ENCODE assay signal across 31 mouse cellular contexts in genomic region chr4:136891115-136891514, GRCm38 (mm10). TPM values are rescaled to one million over a fixed set of nuclear protein-coding genes. Genes with fewer than 3 reads are reported as not detected.
DNase-seq lines count a peak whose midpoint lies in the region; ATAC-seq and TF ChIP-seq lines count a peak whose summit lies in the region.
"Had no signal": no experiment of that assay in that cellular context is flagged by ENCODE, and none has a peak within 500 bp of the region (broad histone marks: within the 10 kb centered on the region; RNA-seq: fewer than 3 reads in every experiment).

No protein-coding gene starts in this region.

- 84% methylated on average over 4 of the region's 4 CpGs for WGBS in liver, adult 2 months
- WGBS in liver, embryonic 12.5 days (ENCODE audit: insufficient replicate concordance) = 62% methylated on average over 4 of the region's 4 CpGs
- 79% methylated on average over 4 of the region's 4 CpGs for WGBS in small intestine, adult 2 months

- no peak overlapping the region for H3K4me2 ChIP-seq in liver, embryonic 12.5 days
- H3K4me2 ChIP-seq: embryonic facial prominence, embryonic 13.5 days; forebrain, embryonic 13.5 days; hindbrain, embryonic 12.5 days; intestine, embryonic 15.5 days had no signal

- H3K4me1 ChIP-seq in liver, adult 2 months (ENCODE audit: control insufficient read depth, insufficient read depth, low read length) = no peaks in the 10 kb centered on the region
- H3K4me1 ChIP-seq in liver, embryonic 12.5 days = no peaks in the 10 kb centered on the region
- peaks cover 72% of the 10 kb centered on the region for H3K4me1 ChIP-seq in bone marrow macrophage, adult 2 months (ENCODE audit: control insufficient read depth, insufficient read depth, low read length)
- no peaks in the 10 kb centered on the region for H3K4me1 ChIP-seq in brown adipose tissue, adult 24 weeks (ENCODE audit: control insufficient read depth, insufficient read depth, insufficient read length, low read length)
- H3K4me1 ChIP-seq in small intestine, adult 2 months (ENCODE audit: control insufficient read depth, insufficient read depth, insufficient read length, low read length) = no peaks in the 10 kb centered on the region
- H3K4me1 ChIP-seq: intestine, embryonic 15.5 days had no signal

- TF ChIP-seq CTCF in liver, adult 2 months (IDR thresholded peaks at IDR 0.05; ENCODE audit: low read depth, low read length) = no peak
- TF ChIP-seq CTCF in bone marrow macrophage, adult 2 months (IDR thresholded peaks at IDR 0.05; ENCODE audit: low read depth, low read length) = no peak
- no peak for TF ChIP-seq CTCF in small intestine, adult 2 months (IDR thresholded peaks at IDR 0.05; ENCODE audit: extremely low read depth, insufficient read length, insufficient replicate concordance, low read depth, low read length)

- H3K27ac ChIP-seq in liver, adult 2 months (replicated peaks; ENCODE audit: insufficient read depth, low read depth, low read length) = peak overlapping the region; percentile 46
- no peak overlapping the region for H3K27ac ChIP-seq in liver, embryonic 12.5 days
- H3K27ac ChIP-seq in bone marrow macrophage, adult 2 months (ENCODE audit: insufficient read depth, low read depth, low read length) = peak overlapping the region; percentile 91
- peak overlapping the region; percentile 76 for H3K27ac ChIP-seq in brown adipose tissue, adult 24 weeks (replicated peaks; ENCODE audit: low read depth, low read length)
- H3K27ac ChIP-seq in small intestine, adult 2 months (ENCODE audit: insufficient read depth, low read depth, low read length) = peak overlapping the region; percentile 47
- H3K27ac ChIP-seq: embryonic facial prominence, embryonic 10.5 days; embryonic facial prominence, embryonic 13.5 days; forebrain, embryonic 10.5 days; forebrain, embryonic 13.5 days; heart, adult 2 months; heart, embryonic 10.5 days; hindbrain, embryonic 12.5 days; intestine, embryonic 15.5 days had no signal

- no peaks in the 10 kb centered on the region for H3K9me3 ChIP-seq in liver, embryonic 12.5 days (replicated peaks)
- H3K9me3 ChIP-seq: embryonic facial prominence, embryonic 10.5 days; embryonic facial prominence, embryonic 13.5 days; forebrain, embryonic 10.5 days; forebrain, embryonic 13.5 days; heart, embryonic 10.5 days; hindbrain, embryonic 12.5 days; intestine, embryonic 15.5 days had no signal

- no peak for DNase-seq in liver, adult 2 months (ENCODE audit: extremely low read depth, low read depth, low spot score)
- no peak for DNase-seq in neural tube, embryonic 10.5 days (ENCODE audit: extremely low spot score, low spot score)
- DNase-seq: adrenal gland, adult 8-10 months; adrenal gland, postnatal 25 days; cerebellum, adult 11 months; cerebellum, adult 2 months; cerebellum, adult 9-11 months; cerebellum, postnatal 25 days; embryo, embryonic 11 days; gastrocnemius, postnatal 25 days; heart, adult 2 months had no signal

- H3K4me3 ChIP-seq in liver, adult 2 months (ENCODE audit: insufficient read depth, low read depth, low read length) = peak overlapping the region; percentile 25
- H3K4me3 ChIP-seq in liver, embryonic 12.5 days = no peak overlapping the region
- peak overlapping the region; percentile 72 for H3K4me3 ChIP-seq in bone marrow macrophage, adult 2 months (ENCODE audit: insufficient read depth, low read length)
- peak overlapping the region; percentile 53 for H3K4me3 ChIP-seq in brown adipose tissue, adult 24 weeks (ENCODE audit: insufficient read depth, low read depth, low read length)
- peak overlapping the region; percentile 39 for H3K4me3 ChIP-seq in small intestine, adult 2 months (ENCODE audit: low read depth, low read length)
- H3K4me3 ChIP-seq: embryonic facial prominence, embryonic 10.5 days; embryonic facial prominence, embryonic 13.5 days; erythroblast, embryonic 14.5 days; forebrain, embryonic 10.5 days; forebrain, embryonic 13.5 days; heart, adult 2 months; heart, embryonic 10.5 days; hindbrain, embryonic 12.5 days; intestine, embryonic 15.5 days had no signal

- H3K36me3 ChIP-seq in liver, adult 2 months (ENCODE audit: control insufficient read depth, insufficient read depth, low read length) = no peaks in the 10 kb centered on the region
- no peaks in the 10 kb centered on the region for H3K36me3 ChIP-seq in liver, embryonic 12.5 days
- H3K36me3 ChIP-seq in small intestine, adult 2 months (ENCODE audit: control insufficient read depth, insufficient read depth, low read length) = no peaks in the 10 kb centered on the region
- H3K36me3 ChIP-seq: embryonic facial prominence, embryonic 10.5 days; embryonic facial prominence, embryonic 13.5 days; forebrain, embryonic 10.5 days; heart, embryonic 10.5 days; hindbrain, embryonic 12.5 days; intestine, embryonic 15.5 days had no signal

- no peaks in the 10 kb centered on the region for H3K27me3 ChIP-seq in liver, adult 2 months (ENCODE audit: control insufficient read depth, insufficient read depth, low read length)
- H3K27me3 ChIP-seq in liver, embryonic 12.5 days (replicated peaks) = peaks cover 44% of the 10 kb centered on the region
- no peaks in the 10 kb centered on the region for H3K27me3 ChIP-seq in small intestine, adult 2 months (ENCODE audit: control insufficient read depth, insufficient read depth, low read length)

- no peak for TF ChIP-seq POLR2A in liver, adult 2 months (IDR thresholded peaks at IDR 0.05; ENCODE audit: extremely low read depth, insufficient read depth, low read length)
- no peak for TF ChIP-seq POLR2A in bone marrow macrophage, adult 2 months (IDR thresholded peaks at IDR 0.05; ENCODE audit: borderline replicate concordance, low read depth, low read length)
- TF ChIP-seq POLR2A in small intestine, adult 2 months (IDR thresholded peaks at IDR 0.05; ENCODE audit: low read depth, low read length) = no peak

- ATAC-seq in liver, embryonic 12.5 days = no peak
- ATAC-seq: activated CD4-positive, CD25-positive, alpha-beta regulatory T cell, adult 4 months; CD4-positive, CD25-positive, alpha-beta regulatory T cell, adult 4 months; forebrain, embryonic 13.5 days; forebrain, embryonic 16.5 days; hindbrain, embryonic 16.5 days; intestine, embryonic 15.5 days had no signal

- peak overlapping the region; percentile 29; the same call in 1 of the 2 replicates for H3K9ac ChIP-seq in liver, adult 2 months (ENCODE audit: low read depth, low read length)
- no peak overlapping the region for H3K9ac ChIP-seq in liver, embryonic 12.5 days
- H3K9ac ChIP-seq: embryonic facial prominence, embryonic 13.5 days; forebrain, embryonic 13.5 days; hindbrain, embryonic 12.5 days; intestine, embryonic 15.5 days had no signal

- no peaks in the 10 kb centered on the region for H3K79me2 ChIP-seq in liver, adult 2 months (ENCODE audit: control insufficient read depth, insufficient read depth, low read length)

RNA-seq across cellular contexts. Expression of gene C1qc, which starts 1.8 kb away (rescaled TPM):
- total RNA-seq in liver, adult 2 months (2014; rRNA removed) = 82.9 and 89.6 TPM in 2 replicates
- 66.3 and 104 TPM in 2 replicates for polyA plus RNA-seq in liver, adult 2 months (2012; rRNA removed)
- 32.7 and 33.5 TPM in 2 replicates for polyA plus RNA-seq in liver, embryonic 12.5 days (2016; fragmentation: Nextera tagmentation; extraction: Ambion mirVana)
- 2,483 and 2,716 TPM in 2 replicates for polyA plus RNA-seq in bone marrow macrophage, adult 2 months (2012; ENCODE audit: insufficient read depth, insufficient read length, missing spikeins)
- polyA plus RNA-seq in brown adipose tissue, adult 24 weeks (2012; ENCODE audit: insufficient read depth, insufficient read length, missing spikeins) = 49.4 and 55.0 TPM in 2 replicates
- polyA plus RNA-seq in small intestine, adult 2 months (2012; rRNA removed) = 82.5 and 108 TPM in 2 replicates
- total RNA-seq: common myeloid progenitor, adult 5-6 weeks; MEL had no signal
- polyA plus RNA-seq: C2C12 had no signal

RNA-seq across cellular contexts. Expression of gene C1qb, which starts 5.1 kb away (rescaled TPM):
- 64.7 and 68.4 TPM in 2 replicates for total RNA-seq in liver, adult 2 months (2014; rRNA removed)
- 56.7 and 88.8 TPM in 2 replicates for polyA plus RNA-seq in liver, adult 2 months (2012; rRNA removed)
- 53.1 and 54.6 TPM in 2 replicates for polyA plus RNA-seq in liver, embryonic 12.5 days (2016; fragmentation: Nextera tagmentation; extraction: Ambion mirVana)
- 3,592 and 3,777 TPM in 2 replicates for polyA plus RNA-seq in bone marrow macrophage, adult 2 months (2012; ENCODE audit: insufficient read depth, insufficient read length, missing spikeins)
- polyA plus RNA-seq in brown adipose tissue, adult 24 weeks (2012; ENCODE audit: insufficient read depth, insufficient read length, missing spikeins) = 61.3 and 65.2 TPM in 2 replicates
- polyA plus RNA-seq in small intestine, adult 2 months (2012; rRNA removed) = 58.9 and 71.3 TPM in 2 replicates
- total RNA-seq: MEL had no signal
- polyA plus RNA-seq: C2C12 had no signal

RNA-seq across cellular contexts. Expression of gene C1qa, which starts 7.5 kb away (rescaled TPM):
- 76.5 and 86.2 TPM in 2 replicates for total RNA-seq in liver, adult 2 months (2014; rRNA removed)
- polyA plus RNA-seq in liver, adult 2 months (2012; rRNA removed) = 47.3 and 76.4 TPM in 2 replicates
- 24.8 and 26.2 TPM in 2 replicates for polyA plus RNA-seq in liver, embryonic 12.5 days (2016; fragmentation: Nextera tagmentation; extraction: Ambion mirVana)
- polyA plus RNA-seq in bone marrow macrophage, adult 2 months (2012; ENCODE audit: insufficient read depth, insufficient read length, missing spikeins) = 1,983 and 2,039 TPM in 2 replicates
- polyA plus RNA-seq in brown adipose tissue, adult 24 weeks (2012; ENCODE audit: insufficient read depth, insufficient read length, missing spikeins) = 56.5 and 75.2 TPM in 2 replicates
- 35.1 and 55.8 TPM in 2 replicates for polyA plus RNA-seq in small intestine, adult 2 months (2012; rRNA removed)
- total RNA-seq: hematopoietic stem cell, adult 5-6 weeks had no signal
- polyA plus RNA-seq: C2C12 had no signal

RNA-seq across cellular contexts. Expression of gene Ephb2, which starts 55.3 kb away (rescaled TPM):
- 0.20 and 0.37 TPM in 2 replicates for total RNA-seq in liver, adult 2 months (2014; rRNA removed)
- polyA plus RNA-seq in liver, adult 2 months (2012; rRNA removed) = 0.18 and 0.27 TPM in 2 replicates
- polyA plus RNA-seq in liver, embryonic 12.5 days (2016; fragmentation: Nextera tagmentation; extraction: Ambion mirVana) = 1.4 and 1.7 TPM in 2 replicates
- not detected in 2 replicates for polyA plus RNA-seq in bone marrow macrophage, adult 2 months (2012; ENCODE audit: insufficient read depth, insufficient read length, missing spikeins)
- polyA plus RNA-seq in brown adipose tissue, adult 24 weeks (2012; ENCODE audit: insufficient read depth, insufficient read length, missing spikeins) = 1.4 and 1.5 TPM in 2 replicates
- 32.1 and 57.6 TPM in 2 replicates for polyA plus RNA-seq in small intestine, adult 2 months (2012; rRNA removed)
- polyA plus RNA-seq: activated CD4-positive, CD25-positive, alpha-beta regulatory T cell, adult 4 months; CD4-positive, CD25-positive, alpha-beta regulatory T cell, adult 4 months; erythroblast, embryonic 14.5 days had no signal

Comparison
In these comparisons a context has a peak if more than half of its experiments do, and no peak if none do; other contexts are left out.
1. RNA of gene C1qc, which starts 1.8 kb away (polyA plus RNA-seq): 2,483 to 2,716 TPM in bone marrow macrophage, adult 2 months; 82.5 to 108 TPM in small intestine, adult 2 months, 66.3 to 104 TPM in liver, adult 2 months, 49.4 to 55.0 TPM in brown adipose tissue, adult 24 weeks and 32.7 to 33.5 TPM in liver, embryonic 12.5 days; every median in the first group is over 10 times any median in the second.
2. RNA of gene C1qb, which starts 5.1 kb away (polyA plus RNA-seq): 3,592 to 3,777 TPM in bone marrow macrophage, adult 2 months; 56.7 to 88.8 TPM in liver, adult 2 months, 58.9 to 71.3 TPM in small intestine, adult 2 months, 61.3 to 65.2 TPM in brown adipose tissue, adult 24 weeks and 53.1 to 54.6 TPM in liver, embryonic 12.5 days; every median in the first group is over 10 times any median in the second.
3. RNA of gene C1qa, which starts 7.5 kb away (polyA plus RNA-seq): 1,983 to 2,039 TPM in bone marrow macrophage, adult 2 months; 47.3 to 76.4 TPM in liver, adult 2 months, 56.5 to 75.2 TPM in brown adipose tissue, adult 24 weeks, 35.1 to 55.8 TPM in small intestine, adult 2 months and 24.8 to 26.2 TPM in liver, embryonic 12.5 days; every median in the first group is over 10 times any median in the second.